Mouse (Mus musculus) frontal cortex, postnatal 10 days (tissue): ENCODE results near the gene Akirin1.
A peak's percentile ranks its signal among the peaks of the same experiment; 100 is the strongest.

ENCODE experiments used
- DNase-seq, 2 experiments: peaks; one replicate each; pipeline ENCODE4 v3.0.0; 2022; ENCODE audit warnings: low spot score in 2 of 2, mixed read lengths in 1 of 2

Akirin1 gene

GRCm38 (mm10) chr4:123750152-123750651, at the start of gene Akirin1:
Gene Akirin1 (minus strand): TSS chr4:123750345.
- DNase-seq = peak; percentile 94 to 99

- peak; percentile 65 for DNase-seq
These were observed 47.7 kb upstream of the Akirin1 start for GRCm38 (mm10) chr4:123797856-123798255.

GRCm38 (mm10) chr4:123797403-123797802, 47.3 kb upstream of the Akirin1 start:
- no peak for DNase-seq

GRCm38 (mm10) chr4:123795057-123795456, 44.9 kb upstream of the Akirin1 start:
- no peak for DNase-seq

- DNase-seq = no peak
These were observed 43.0 kb upstream of the Akirin1 start for GRCm38 (mm10) chr4:123793136-123793535.

- no peak for DNase-seq
These were observed 42.5 kb upstream of the Akirin1 start for GRCm38 (mm10) chr4:123792666-123793065.

GRCm38 (mm10) chr4:123787191-123787985, 37.2 kb upstream of the Akirin1 start, which contains the start of gene Rhbdl2:
Gene Rhbdl2 (plus strand): TSS chr4:123787874.
- DNase-seq = peak; percentile 50 to 55

- no peak for DNase-seq
These were observed 18.1 kb upstream of the Akirin1 start for GRCm38 (mm10) chr4:123768234-123768633.

- DNase-seq = no peak
These were observed 17.7 kb upstream of the Akirin1 start for GRCm38 (mm10) chr4:123767807-123768206.

- DNase-seq = no peak
These were observed 14.9 kb upstream of the Akirin1 start for GRCm38 (mm10) chr4:123765071-123765470.

- DNase-seq = no peak
These were observed 8.2 kb upstream of the Akirin1 start for GRCm38 (mm10) chr4:123758306-123758705.

GRCm38 (mm10) chr4:123750707-123751312, 665 bp upstream of the Akirin1 start:
- DNase-seq = peak in 1 of 2 experiments; percentile 14

GRCm38 (mm10) chr4:123749484-123750130, 538 bp downstream of the Akirin1 start:
- no peak for DNase-seq

- no peak for DNase-seq
These were observed 1.3 kb downstream of the Akirin1 start for GRCm38 (mm10) chr4:123748726-123749415.

GRCm38 (mm10) chr4:123745221-123745775, 4.8 kb downstream of the Akirin1 start:
- DNase-seq = no peak

- DNase-seq = no peak
These were observed 7.3 kb downstream of the Akirin1 start for GRCm38 (mm10) chr4:123742891-123743290.

- no peak for DNase-seq
These were observed 11.4 kb downstream of the Akirin1 start for GRCm38 (mm10) chr4:123738708-123739107.

GRCm38 (mm10) chr4:123733532-123733931, 16.6 kb downstream of the Akirin1 start:
- no peak for DNase-seq

GRCm38 (mm10) chr4:123732921-123733320, 17.2 kb downstream of the Akirin1 start:
- no peak for DNase-seq

- DNase-seq = no peak
These were observed 17.8 kb downstream of the Akirin1 start for GRCm38 (mm10) chr4:123732163-123732910.

- DNase-seq = no peak
These were observed 28.4 kb downstream of the Akirin1 start for GRCm38 (mm10) chr4:123721761-123722160.
